Comparison of ENCODE assay signal across 15 mouse cellular contexts in the genomic region with DNA sequence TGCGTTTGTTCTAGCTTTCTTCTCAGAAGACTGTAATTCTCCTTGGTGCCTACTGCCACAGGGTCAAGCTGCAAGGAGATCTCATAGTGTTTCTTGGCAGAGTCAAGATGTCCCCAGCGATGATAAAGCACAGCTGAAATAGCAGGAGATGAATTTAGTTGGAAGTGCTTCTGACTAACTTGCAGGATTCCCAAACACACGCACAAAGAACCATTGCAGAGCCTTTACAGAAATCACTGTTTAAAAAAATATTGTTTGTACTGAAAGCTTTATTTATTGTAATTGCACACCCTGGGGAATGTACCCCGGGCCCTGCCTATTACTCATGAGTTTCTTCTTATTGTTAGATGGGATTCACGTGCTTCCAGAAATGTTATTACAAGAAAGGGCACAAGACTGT.
"Had no signal": no experiment of that assay in that cellular context is flagged by ENCODE, and none has a peak within 500 bp of the region (broad histone marks: within the 10 kb centered on the region; RNA-seq: fewer than 3 reads in every experiment).

No protein-coding gene starts in this region.

- H3K4me1 ChIP-seq: limb, embryonic 12.5 days; liver, embryonic 13.5 days; lung, embryonic 15.5 days; megakaryocyte, embryonic 14.5 days had no signal

- DNase-seq: kidney, postnatal 25 days; liver; liver, embryonic 13.5 days; liver, postnatal 0 days; lung, postnatal 14 days; right cerebral cortex, adult 18-20 months; right cerebral cortex, postnatal 25 days; thymus, adult 2 months; thymus, postnatal 25 days had no signal

- H3K4me2 ChIP-seq: limb, embryonic 12.5 days; liver, embryonic 13.5 days; lung, embryonic 15.5 days; midbrain, embryonic 11.5 days had no signal

- H3K4me3 ChIP-seq: limb, embryonic 12.5 days; liver, embryonic 13.5 days; lung, embryonic 15.5 days; megakaryocyte, embryonic 14.5 days had no signal

- H3K9ac ChIP-seq: limb, embryonic 12.5 days; liver, embryonic 13.5 days; liver, postnatal 0 days; lung, embryonic 15.5 days had no signal

- ATAC-seq: liver, postnatal 0 days; midbrain, embryonic 16.5 days had no signal

- H3K27me3 ChIP-seq: limb, embryonic 12.5 days; liver, embryonic 13.5 days; lung, embryonic 15.5 days; megakaryocyte, embryonic 14.5 days had no signal

- H3K9me3 ChIP-seq: limb, embryonic 12.5 days; liver, embryonic 13.5 days; lung, embryonic 15.5 days; megakaryocyte, embryonic 14.5 days had no signal

- H3K36me3 ChIP-seq: liver, embryonic 13.5 days; lung, embryonic 15.5 days had no signal

- H3K27ac ChIP-seq: limb, embryonic 12.5 days; liver, embryonic 13.5 days; lung, embryonic 15.5 days; macrophage had no signal
